Mouse (Mus musculus) gastrocnemius, postnatal 4 days (tissue): Measurements from ENCODE around the gene Gng10. TPM values are rescaled to one million over a fixed set of nuclear protein-coding genes. Genes with fewer than 3 reads are reported as not detected.

Experiments
- DNase-seq, 2 experiments: peaks; one replicate each; pipeline ENCODE4 v3.0.0; 2021 to 2022; ENCODE audit warnings: low spot score in 2 of 2, mixed read lengths in 2 of 2
- long read RNA-seq, 2 experiments: library from polyadenylated mRNA; stranded (forward); transcript quantifications; one replicate each; pipeline ENCODE4 v2.0.0; 2021
- total RNA-seq, 2 experiments: library from RNA; stranded (reverse); gene quantifications; 2 replicates each; pipeline ENCODE4 v1.2.3; 2021

Gng10 gene
- total RNA-seq, result 10 to 100 TPM; 46.1 to 50.7 TPM
- long read RNA-seq, experiment 1, transcript Gng10-201 (3 exons, 1,192 nt), result major isoform, 53 of 53 reads
- long read RNA-seq, experiment 1, partial matches to known transcripts, result 0 of 53 reads
- long read RNA-seq, experiment 1, other reads (novel, unspliced or antisense), result 0 of 53 reads
- long read RNA-seq, experiment 2, transcript Gng10-201 (3 exons, 1,192 nt), result major isoform, 56 of 56 reads
- long read RNA-seq, experiment 2, partial matches to known transcripts, result 0 of 56 reads
- long read RNA-seq, experiment 2, other reads (novel, unspliced or antisense), result 0 of 56 reads

DNA sequence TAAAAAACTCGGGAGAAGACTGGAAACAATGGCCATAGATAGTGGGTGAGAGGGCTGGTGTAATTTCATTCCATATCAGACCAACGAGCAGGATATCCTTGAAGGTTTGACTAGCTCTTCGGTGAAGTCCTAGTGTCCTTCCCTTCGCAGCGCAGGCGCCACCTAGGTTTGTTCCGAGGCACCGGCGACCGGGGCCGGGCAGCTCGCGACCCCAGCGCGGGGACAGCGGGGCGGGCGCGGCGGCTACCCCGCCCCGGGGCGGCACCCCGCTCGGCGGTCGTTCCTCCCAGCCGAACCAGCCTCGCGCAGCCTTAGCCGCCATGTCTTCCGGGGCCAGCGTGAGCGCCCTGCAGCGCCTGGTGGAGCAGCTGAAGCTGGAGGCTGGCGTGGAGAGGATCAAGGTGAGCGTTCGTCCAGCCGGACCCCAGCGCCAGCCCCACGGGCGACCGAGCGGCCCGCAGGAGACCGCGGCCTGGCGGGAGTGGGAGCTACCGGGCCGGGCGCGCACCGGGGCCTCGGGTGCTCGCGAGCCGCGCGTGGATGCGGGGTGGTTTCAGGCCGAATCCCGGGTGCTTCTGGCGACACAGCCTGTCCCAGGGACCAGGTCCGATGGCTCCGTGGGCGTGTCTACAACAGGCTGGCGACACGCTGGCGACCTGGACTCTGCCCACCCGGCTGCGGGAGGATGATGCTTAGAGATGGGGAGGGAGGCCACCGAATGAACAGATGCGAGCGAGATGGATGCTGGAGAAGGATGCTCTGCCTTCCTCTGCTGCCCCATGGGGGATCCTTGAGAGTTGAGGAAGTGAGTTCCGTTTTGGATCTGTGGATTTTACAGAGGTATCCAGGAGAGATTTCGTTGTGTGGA lies at the start of gene Gng10:
Gene Gng10 (plus strand): TSS at position 171 of the 868 bp plus-strand sequence.
- DNase-seq, result peak; percentile 74

DNA sequence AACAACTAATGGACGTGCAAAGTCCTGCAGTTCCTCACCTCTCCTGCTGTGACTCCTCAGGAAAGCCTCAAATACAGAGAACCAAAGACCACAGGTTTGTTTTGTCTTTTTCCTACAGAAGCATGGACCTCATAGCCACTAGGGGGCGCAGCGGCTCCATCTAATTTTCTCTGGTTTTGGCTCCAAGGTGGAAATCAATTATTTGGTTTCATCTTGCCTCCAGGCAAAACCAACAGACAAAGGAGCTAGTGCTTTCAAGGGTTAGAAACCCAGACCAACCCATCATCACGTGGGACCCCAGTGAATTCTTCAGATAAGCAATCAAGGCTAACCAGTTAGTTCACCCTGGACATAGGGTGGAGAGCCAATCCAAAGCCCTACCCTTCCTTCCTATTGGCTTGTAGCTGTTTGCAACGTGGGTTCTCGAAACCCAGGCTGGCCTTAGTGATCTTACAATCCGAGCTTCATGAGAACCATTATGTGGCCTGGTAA lies 49.7 kb upstream of the Gng10 start:
- peak; percentile 46 to 73 for DNase-seq

DNA sequence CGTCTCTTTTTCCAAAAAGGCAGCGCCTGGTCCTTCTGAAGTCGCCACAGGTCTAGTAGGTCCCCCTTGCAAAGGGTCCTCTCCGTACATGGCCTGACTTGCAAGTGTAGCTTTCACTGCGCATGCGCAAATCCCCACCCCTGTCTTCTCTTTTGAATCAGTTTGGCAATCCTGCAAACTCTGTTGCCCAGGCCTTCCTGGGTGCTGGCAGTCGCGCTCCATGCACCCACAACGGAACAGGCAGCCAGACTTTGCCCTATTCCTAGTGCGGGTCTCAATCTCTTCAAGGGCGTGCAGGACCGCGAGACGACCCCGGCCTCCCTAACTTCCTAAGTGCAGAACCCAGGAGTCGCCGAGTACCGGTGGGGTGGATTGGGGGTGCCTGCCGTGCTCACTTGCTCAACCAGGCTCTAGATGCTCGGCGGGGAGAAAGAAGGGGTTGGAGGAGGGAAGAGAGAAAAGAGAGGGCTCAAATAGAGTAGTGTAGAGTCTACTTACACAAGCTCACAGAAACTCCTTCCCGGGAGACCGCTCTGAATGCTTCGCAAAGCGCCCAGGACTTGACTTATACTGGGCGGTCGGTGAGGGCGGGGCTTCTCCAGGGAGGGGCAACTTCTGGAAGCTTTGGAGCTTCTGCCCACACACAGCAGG lies 48.2 kb upstream of the Gng10 start, which contains the start of gene Ptgr1:
Gene Ptgr1 (minus strand): TSS at position 580 of the 651 bp plus-strand sequence.
- peak; percentile 65 to 84 for DNase-seq

- DNase-seq, result no peak
These were observed 45.5 kb upstream of the Gng10 start for GRCm38 (mm10) chr4:58989303-58989898.

DNA sequence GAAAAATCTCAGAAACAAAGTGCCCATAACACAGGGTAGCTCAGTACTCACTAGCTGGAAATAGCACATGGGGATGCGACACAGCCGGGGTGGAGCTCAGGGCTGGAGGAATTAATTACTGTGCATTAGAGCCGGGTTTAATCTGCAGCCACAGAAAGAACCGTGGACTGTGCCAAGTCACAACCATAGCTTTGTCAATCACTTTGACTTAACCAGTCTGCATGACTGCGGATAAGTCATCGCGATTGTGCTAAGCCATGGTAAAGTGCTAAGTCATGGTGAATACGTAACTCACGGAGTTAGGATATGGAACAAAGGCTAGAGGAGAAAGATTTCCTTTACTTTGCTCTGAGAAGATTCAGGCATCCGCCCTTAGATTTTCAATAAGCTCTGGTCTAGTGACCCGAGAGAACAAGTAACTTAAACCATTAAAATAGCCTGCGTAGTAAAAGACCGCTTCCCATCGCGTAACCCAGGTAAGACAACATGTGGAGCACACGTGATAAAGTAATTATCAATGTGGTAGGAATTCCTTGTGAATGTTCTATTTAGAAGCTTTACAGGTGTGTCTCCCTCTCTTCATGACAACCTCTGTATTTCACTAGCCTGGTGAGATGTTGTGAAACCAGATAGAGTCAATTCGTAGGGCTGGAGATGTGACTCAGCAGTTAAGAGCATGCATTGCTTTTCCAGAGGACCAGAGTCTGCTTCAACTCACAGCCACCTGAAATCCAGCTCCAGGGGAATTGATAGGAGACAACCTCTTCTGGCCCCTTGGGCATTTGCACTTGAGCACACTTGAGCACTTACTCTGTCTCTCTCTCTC lies 44.1 kb upstream of the Gng10 start:
- no peak for DNase-seq

DNA sequence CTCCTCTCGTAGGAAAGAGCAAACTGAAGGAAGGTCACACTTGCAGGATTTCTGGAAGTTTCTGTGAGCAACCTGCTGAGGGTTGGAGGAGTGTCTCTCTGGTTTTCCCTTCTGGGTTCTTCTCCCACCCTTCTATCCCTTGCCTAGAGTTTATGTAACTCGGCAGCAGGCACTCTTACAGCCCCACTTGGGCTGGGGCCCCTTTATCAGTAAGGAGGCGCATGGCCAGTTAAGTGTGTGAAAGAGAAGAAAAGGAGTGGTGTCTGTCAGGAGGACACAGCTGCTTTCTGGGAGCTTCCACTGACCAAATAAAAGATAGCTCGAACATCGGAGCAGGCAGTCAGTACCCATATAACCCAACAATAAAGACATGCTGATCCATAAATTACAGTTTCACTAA lies 42.7 kb upstream of the Gng10 start:
- DNase-seq, result no peak

- DNase-seq, result no peak
These were observed 40.1 kb upstream of the Gng10 start, which contains the start of gene Dnajc25 for GRCm38 (mm10) chr4:58994762-58995161. TSS of gene Dnajc25 (plus strand) at chr4:58995062.

DNA sequence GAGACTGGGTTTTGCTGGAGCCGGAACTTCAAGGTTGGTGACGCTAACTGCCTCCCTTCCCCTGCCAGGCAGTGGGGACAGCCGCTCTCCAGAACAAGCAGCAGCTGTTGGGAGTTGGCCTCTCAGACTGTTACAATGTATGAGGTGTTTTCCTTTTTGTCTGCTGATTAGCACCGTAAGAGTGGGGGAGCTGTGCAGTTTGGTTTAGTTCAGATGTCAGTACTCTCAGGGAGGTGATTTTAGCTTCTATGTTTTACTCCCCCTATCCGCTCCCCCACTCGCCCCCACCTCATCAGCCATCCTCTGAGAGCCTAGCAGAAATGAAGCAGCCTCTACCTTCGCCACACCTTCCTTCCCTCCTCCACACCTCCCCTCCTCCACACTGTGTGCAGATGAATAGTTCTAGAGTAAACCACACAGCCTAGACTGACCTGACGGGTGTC lies 39.6 kb upstream of the Gng10 start:
- no peak for DNase-seq

GRCm38 (mm10) chr4:58997081-58997480 lies 37.8 kb upstream of the Gng10 start:
- DNase-seq, result no peak

- DNase-seq, result no peak
These were observed 36.2 kb upstream of the Gng10 start for GRCm38 (mm10) chr4:58998688-58999087.

DNA sequence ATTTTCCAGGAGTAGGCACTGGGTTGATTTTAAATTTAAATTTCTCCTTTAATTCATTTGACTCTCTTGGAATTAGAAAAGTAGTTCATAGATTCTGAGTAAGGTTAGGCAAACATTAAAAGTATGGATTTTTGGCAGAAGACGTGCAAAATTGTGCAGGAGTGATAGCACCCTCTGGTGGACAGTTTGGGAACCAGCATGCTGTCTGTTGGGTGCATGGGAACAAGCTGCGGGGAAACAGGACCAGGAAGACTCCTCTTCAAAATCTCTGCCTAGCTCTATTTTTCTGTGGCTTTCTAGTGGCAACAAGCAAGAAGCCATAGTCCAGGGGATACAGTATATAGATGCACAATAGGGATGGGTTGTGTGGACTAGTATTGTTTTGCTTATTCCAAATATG lies 35.2 kb upstream of the Gng10 start:
- peak; percentile 47 to 64 for DNase-seq

- DNase-seq, result no peak
These were observed 34.3 kb upstream of the Gng10 start for GRCm38 (mm10) chr4:59000614-59001013.

GRCm38 (mm10) chr4:59002948-59003805 lies 31.7 kb upstream of the Gng10 start, which contains the start of gene Gm20503:
TSS of gene Gm20503 (plus strand) at chr4:59003210.
- DNase-seq, result peak; percentile 89 to 91

- DNase-seq, result no peak
These were observed 31.1 kb upstream of the Gng10 start for GRCm38 (mm10) chr4:59003806-59004200.

DNA sequence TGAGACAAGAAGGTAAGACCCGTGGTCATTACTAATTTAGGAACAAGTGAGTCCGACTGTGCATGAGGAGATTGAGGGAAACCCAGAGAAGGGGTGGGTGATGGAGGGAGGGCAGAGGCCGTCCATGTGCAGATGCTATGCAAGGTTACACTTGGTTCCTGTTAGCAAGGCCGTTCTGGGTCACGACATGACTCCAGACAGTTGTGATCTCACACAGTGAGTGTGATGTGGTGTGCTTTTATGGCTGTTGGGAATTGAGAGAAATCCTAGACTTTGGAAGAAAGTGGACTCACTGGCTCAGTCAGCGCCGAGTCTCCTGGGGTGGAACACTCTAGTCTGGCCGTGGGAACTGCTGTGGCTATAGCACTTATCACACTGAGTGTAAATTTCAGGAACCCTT lies 28.7 kb upstream of the Gng10 start:
- DNase-seq, result no peak

GRCm38 (mm10) chr4:59007016-59007415 lies 27.9 kb upstream of the Gng10 start:
- DNase-seq, result no peak

DNA sequence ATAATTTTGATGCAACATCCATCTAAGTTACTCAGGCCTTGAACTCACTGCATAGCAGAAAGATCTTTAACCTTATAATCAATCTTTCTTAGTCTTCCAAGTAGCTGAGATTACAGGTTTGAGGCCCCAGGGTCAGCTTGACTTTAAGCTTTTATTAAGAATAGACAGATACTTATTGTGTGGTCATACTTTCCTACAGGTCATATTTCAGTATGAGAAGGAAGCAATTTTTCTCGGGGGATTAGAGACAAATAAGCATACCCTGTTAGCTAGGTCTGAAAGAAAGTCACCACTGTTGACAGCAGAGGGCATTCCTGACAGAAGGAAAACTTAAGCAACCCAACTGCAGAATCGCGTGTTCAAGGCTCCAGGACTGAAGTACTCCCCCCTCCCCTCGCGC lies 26.9 kb upstream of the Gng10 start:
- DNase-seq, result no peak

DNA sequence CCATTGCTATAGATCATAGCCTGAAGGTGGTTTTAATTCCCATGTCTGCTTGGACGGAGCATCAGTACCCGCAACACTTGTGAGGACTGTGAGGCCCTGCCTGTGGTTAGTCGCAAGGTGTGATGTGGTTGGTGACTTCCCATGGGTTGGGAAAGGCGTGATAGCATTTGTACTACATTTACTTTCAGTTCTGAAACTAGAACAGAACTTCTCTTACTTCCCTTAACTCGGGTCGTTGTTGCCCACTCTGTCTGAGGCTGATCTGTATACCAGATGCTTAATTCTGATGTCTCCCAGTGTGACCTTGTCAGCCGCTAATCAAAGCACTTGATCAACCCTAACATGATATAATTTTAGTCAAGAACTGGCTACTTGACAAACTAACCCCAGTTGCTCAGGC lies 25.7 kb upstream of the Gng10 start:
- no peak for DNase-seq

DNA sequence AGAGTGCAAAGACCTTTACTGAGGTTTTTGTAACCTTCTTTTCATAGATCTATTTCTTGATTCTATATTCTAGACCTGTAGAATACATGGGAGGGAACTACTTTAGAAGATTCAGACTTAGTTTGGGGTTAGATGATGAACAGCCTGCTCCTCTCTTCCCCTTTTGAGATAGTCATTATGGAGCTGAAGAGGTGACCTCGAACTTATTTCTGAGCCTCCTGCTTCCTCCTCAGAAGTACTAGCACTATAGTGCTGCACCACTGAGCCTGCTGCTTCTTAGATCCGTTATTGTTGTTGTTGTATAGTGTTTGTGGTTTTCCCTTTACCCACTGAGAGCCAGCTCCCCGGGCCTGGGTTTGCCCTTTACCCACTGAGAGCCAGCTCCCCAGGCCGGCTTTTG lies 25.2 kb upstream of the Gng10 start:
- no peak for DNase-seq
